Mouse (Mus musculus) kidney, postnatal 36 days (tissue): ENCODE measurements at regions not wholly inside any gene's neighbourhood (a gene's known extent, or its start where the extent isn't known, plus 50 kb on each side); places are given as distances from the start of the nearest gene placed in this dataset.

Experiments
- DNase-seq, 2 experiments: peaks; one replicate each; pipeline ENCODE4 v3.0.0; 2021 to 2022; ENCODE audit warnings: mixed read lengths in 2 of 2

- peak; percentile 76 to 92 for DNase-seq
These were observed 50.9 kb upstream of the Tent2 start for GRCm38 (mm10) chr13:93243076-93243475.

GRCm38 (mm10) chr13:93248711-93249110, 50.7 kb upstream of the Homer1 start:
- no peak for DNase-seq
